Mouse (Mus musculus) forebrain, embryonic 11.5 days (tissue): ENCODE measurements around the gene Hmg20b. TPM values are rescaled to one million over a fixed set of nuclear protein-coding genes. Genes with fewer than 3 reads are reported as not detected.

Experiments
- ATAC-seq: fragments of 200-750 bp; cut with Nextera tagmentation; replicated peaks from 2 replicates; pipeline ENCODE4 v1.8.0; 2017; ENCODE audit warnings: moderate TSS enrichment; ENCODE audit not compliant: low FRiP score
- DNase-seq: peaks from one replicate; pipeline ENCODE4 v3.0.0-alpha.2; 2017; ENCODE audit warnings: low spot score
- H3K27ac ChIP-seq: fragments of 300-500 bp; sonication (generic); 2 replicates; pipeline ENCODE4 v1.5.1; 2014; ENCODE audit warnings: low read depth, low read length
- H3K27me3 ChIP-seq: fragments of 300-500 bp; sonication (generic); 2 replicates; pipeline ENCODE4 v1.6.1; 2014; ENCODE audit warnings: mild to moderate bottlenecking, low read length, mixed read lengths; ENCODE audit not compliant: control insufficient read depth, insufficient read depth
- H3K36me3 ChIP-seq: fragments of 300-500 bp; sonication (generic); 2 replicates; pipeline ENCODE4 v1.6.1; 2014; ENCODE audit warnings: mild to moderate bottlenecking, low read length, moderate library complexity, mixed read lengths; ENCODE audit not compliant: control insufficient read depth, insufficient read depth
- H3K4me1 ChIP-seq: fragments of 300-500 bp; sonication (generic); replicated peaks from 2 replicates; pipeline ENCODE4 v1.6.1; 2014; ENCODE audit warnings: low read length, mixed read lengths; ENCODE audit not compliant: control insufficient read depth, insufficient read depth
- H3K4me2 ChIP-seq: fragments of 300-500 bp; sonication (generic); 2 replicates; pipeline ENCODE4 v1.6.1; 2014; ENCODE audit warnings: low read depth, mild to moderate bottlenecking, low read length, moderate library complexity, mixed read lengths; ENCODE audit not compliant: severe bottlenecking
- H3K4me3 ChIP-seq: fragments of 300-500 bp; sonication (generic); 2 replicates; pipeline ENCODE4 v1.5.1; 2014; ENCODE audit warnings: low read depth, low read length
- H3K9ac ChIP-seq: fragments of 300-500 bp; sonication (generic); 2 replicates; pipeline ENCODE4 v1.6.1; 2014; ENCODE audit warnings: low read length
- H3K9me3 ChIP-seq: fragments of 300-500 bp; sonication (generic); 2 replicates; pipeline ENCODE4 v1.6.1; 2016; ENCODE audit warnings: low read length, mixed read lengths; ENCODE audit not compliant: control insufficient read depth
- WGBS: fragments of 180-500 bp; shearing (Covaris S2); extraction: QIAGEN DNeasy Blood & Tissue Kit; methylation state at CpG from one replicate; pipeline ENCODE4 v1.1.7; 2014; 5-methylcytosine and 5-hydroxymethylcytosine counted together
- polyA plus RNA-seq: library from polyadenylated mRNA; unstranded; fragments of >200 nt; fragmentation: Nextera tagmentation; extraction: Ambion mirVana; gene quantifications from 2 replicates; pipeline ENCODE4 v1.2.1, GENCODE M21; 2014

Hmg20b gene
- 109 and 111 TPM in 2 replicates for polyA plus RNA-seq

- ATAC-seq, result peak; percentile 95
- Histone ChIP-seq H3K4me1 (peaks cover 23% of the 10 kb centered on the region), H3K4me3 (peak within 1 kb of the TSS; percentile 77), H3K9ac (peak within 1 kb of the TSS; percentile 80), H3K27ac (peak within 1 kb of the TSS; percentile 21; the same call in 1 of the 2 replicates), H3K36me3 (no peaks in the 10 kb centered on the region), H3K9me3 (no peaks in the 10 kb centered on the region), H3K4me2 (peak within 1 kb of the TSS; percentile 88), H3K27me3 (0 out of 2 replicates have a peak, but pooled peaks cover 2% of the 10 kb centered on the region)
- peak; percentile 100 for DNase-seq
- WGBS, result under 1% methylated on average over 52 of the region's 54 CpGs
Observed at GRCm38 (mm10) chr10:81350351-81351063, at the start of gene Hmg20b. TSS of gene Hmg20b (minus strand) at chr10:81350480.

GRCm38 (mm10) chr10:81399798-81400308 lies 49.6 kb upstream of the Hmg20b start:
- no peak overlapping the region for H3K9ac ChIP-seq
- peaks cover 27% of the 10 kb centered on the region for H3K4me1 ChIP-seq
- no peaks in the 10 kb centered on the region for H3K9me3 ChIP-seq
- peaks cover 8% of the 10 kb centered on the region for H3K27me3 ChIP-seq
- no peak overlapping the region for H3K4me2 ChIP-seq
- H3K36me3 ChIP-seq, result no peaks in the 10 kb centered on the region
- 80% methylated on average over 18 of the region's 18 CpGs for WGBS
- H3K27ac ChIP-seq, result no peak overlapping the region
- H3K4me3 ChIP-seq, result no peak overlapping the region
- no peak for DNase-seq
- ATAC-seq, result no peak

- peaks cover 3% of the 10 kb centered on the region for H3K27me3 ChIP-seq
- H3K36me3 ChIP-seq, result no peaks in the 10 kb centered on the region
- H3K4me3 ChIP-seq, result no peak overlapping the region
- no peaks in the 10 kb centered on the region for H3K9me3 ChIP-seq
- H3K9ac ChIP-seq, result no peak overlapping the region; the same call in 1 of the 2 replicates
- 0 out of 2 replicates have a peak overlapping the region, but pooled peaks have one; percentile 5 for H3K4me2 ChIP-seq
- 71% methylated on average over 5 of the region's 5 CpGs for WGBS
- ATAC-seq, result no peak
- no peak for DNase-seq
- H3K4me1 ChIP-seq, result peaks cover 27% of the 10 kb centered on the region
- H3K27ac ChIP-seq, result no peak overlapping the region
Observed at GRCm38 (mm10) chr10:81399296-81399695, 49.0 kb upstream of the Hmg20b start.

- H3K4me1 ChIP-seq, result peaks cover 13% of the 10 kb centered on the region
Observed at GRCm38 (mm10) chr10:81396749-81397148, 46.5 kb upstream of the Hmg20b start.

GRCm38 (mm10) chr10:81395865-81396264 lies 45.6 kb upstream of the Hmg20b start:
- Histone ChIP-seq H3K4me3 (no peak overlapping the region), H3K4me2 (no peak overlapping the region), H3K27me3 (no peaks in the 10 kb centered on the region; the same call in 1 of the 2 replicates), H3K27ac (no peak overlapping the region), H3K9me3 (no peaks in the 10 kb centered on the region), H3K36me3 (no peaks in the 10 kb centered on the region), H3K9ac (no peak overlapping the region), H3K4me1 (peaks cover 4% of the 10 kb centered on the region)
- 86% methylated on average over 4 of the region's 4 CpGs for WGBS
- no peak for DNase-seq
- ATAC-seq, result no peak

More at GRCm38 (mm10) chr10:81396749-81397148, 46.5 kb upstream of the Hmg20b start:
- peak overlapping the region; percentile 17; the same call in 1 of the 2 replicates for H3K9ac ChIP-seq
- 60% methylated on average over 5 of the region's 5 CpGs for WGBS
- H3K27ac ChIP-seq, result no peak overlapping the region
- no peak for DNase-seq
- H3K36me3 ChIP-seq, result no peaks in the 10 kb centered on the region
- no peak overlapping the region for H3K4me3 ChIP-seq
- H3K9me3 ChIP-seq, result no peaks in the 10 kb centered on the region
- ATAC-seq, result no peak
- H3K4me2 ChIP-seq, result no peak overlapping the region
- H3K27me3 ChIP-seq, result no peaks in the 10 kb centered on the region; the same call in 1 of the 2 replicates

GRCm38 (mm10) chr10:81395127-81395526 lies 44.8 kb upstream of the Hmg20b start:
- H3K4me2 ChIP-seq, result no peak overlapping the region
- DNase-seq, result peak; percentile 89
- no peaks in the 10 kb centered on the region for H3K36me3 ChIP-seq
- peak; percentile 45; the same call in 1 of the 2 replicates for ATAC-seq
- no peaks in the 10 kb centered on the region for H3K9me3 ChIP-seq
- no peak overlapping the region for H3K9ac ChIP-seq
- no peak overlapping the region for H3K27ac ChIP-seq
- H3K4me3 ChIP-seq, result no peak overlapping the region
- H3K4me1 ChIP-seq, result peaks cover 3% of the 10 kb centered on the region
- 18% methylated on average over 5 of the region's 5 CpGs for WGBS
- no peaks in the 10 kb centered on the region for H3K27me3 ChIP-seq

GRCm38 (mm10) chr10:81393456-81394063 lies 43.3 kb upstream of the Hmg20b start:
- Histone ChIP-seq H3K27me3 (no peaks in the 10 kb centered on the region), H3K4me2 (peak overlapping the region; percentile 34; the same call in 1 of the 2 replicates), H3K9ac (peak overlapping the region; percentile 3; the same call in 1 of the 2 replicates), H3K4me1 (peaks cover 3% of the 10 kb centered on the region), H3K27ac (no peak overlapping the region), H3K9me3 (no peaks in the 10 kb centered on the region), H3K4me3 (peak overlapping the region; percentile 1; the same call in 1 of the 2 replicates), H3K36me3 (no peaks in the 10 kb centered on the region)
- ATAC-seq (no peak), DNase-seq (no peak)
- WGBS, result 5% methylated on average over 19 of the region's 19 CpGs

GRCm38 (mm10) chr10:81392781-81393185 lies 42.5 kb upstream of the Hmg20b start, which contains the start of gene Smim24:
TSS of gene Smim24 (plus strand) at chr10:81393051.
- no peaks in the 10 kb centered on the region for H3K27me3 ChIP-seq
- ATAC-seq (no peak), DNase-seq (no peak)
- peak within 1 kb of the TSS; percentile 1; the same call in 1 of the 2 replicates for H3K4me3 ChIP-seq
- H3K4me1 ChIP-seq, result peaks cover 3% of the 10 kb centered on the region
- peaks cover 2% of the 10 kb centered on the region; the same call in 1 of the 2 replicates for H3K36me3 ChIP-seq
- H3K9me3 ChIP-seq, result no peaks in the 10 kb centered on the region
- no peak within 1 kb of the TSS for H3K27ac ChIP-seq
- H3K4me2 ChIP-seq, result peak within 1 kb of the TSS; percentile 34; the same call in 1 of the 2 replicates
- WGBS, result 71% methylated on average over 14 of the region's 14 CpGs
- H3K9ac ChIP-seq, result peak within 1 kb of the TSS; percentile 3; the same call in 1 of the 2 replicates
